Mouse (Mus musculus) midbrain, postnatal 0 days (tissue): Measurements from ENCODE around the gene Vps35l. TPM values are rescaled to one million over a fixed set of nuclear protein-coding genes. Genes with fewer than 3 reads are reported as not detected.

Experiments used
- ATAC-seq: fragments of 200-750 bp; cut with Nextera tagmentation; 2 replicates; pipeline ENCODE4 v1.8.0; 2017; ENCODE audit warnings: moderate number of reproducible peaks, mild to moderate bottlenecking, moderate TSS enrichment, moderate library complexity; ENCODE audit not compliant: low FRiP score
- DNase-seq: peaks from one replicate; pipeline ENCODE4 v3.0.0-alpha.2; 2015; ENCODE audit warnings: low spot score
- H3K27ac ChIP-seq: fragments of 300-500 bp; sonication (generic); 2 replicates; pipeline ENCODE4 v1.5.1; 2014; ENCODE audit warnings: low read depth, mild to moderate bottlenecking, low read length, mixed read lengths
- H3K27me3 ChIP-seq: fragments of 300-500 bp; sonication (generic); 2 replicates; pipeline ENCODE4 v1.6.1; 2014; ENCODE audit warnings: low read length, control low read depth, mixed read lengths; ENCODE audit not compliant: insufficient read depth
- H3K36me3 ChIP-seq: fragments of 300-500 bp; sonication (generic); 2 replicates; pipeline ENCODE4 v1.6.1; 2014; ENCODE audit warnings: low read length, control low read depth, mixed read lengths; ENCODE audit not compliant: insufficient read depth
- H3K4me1 ChIP-seq: fragments of 300-500 bp; sonication (generic); 2 replicates; pipeline ENCODE4 v1.6.1; 2014; ENCODE audit warnings: mild to moderate bottlenecking, control low read depth, antibody characterized with exemption, low read length, mixed read lengths; ENCODE audit not compliant: insufficient read depth
- H3K4me2 ChIP-seq: fragments of 300-500 bp; sonication (generic); 2 replicates; pipeline ENCODE4 v1.6.1; 2014; ENCODE audit warnings: low read depth, mild to moderate bottlenecking, low read length, mixed read lengths; ENCODE audit not compliant: poor library complexity, severe bottlenecking
- H3K4me3 ChIP-seq: fragments of 300-500 bp; sonication (generic); 2 replicates; pipeline ENCODE4 v1.5.1; 2014; ENCODE audit warnings: low read depth, mild to moderate bottlenecking, low read length, moderate library complexity
- H3K9ac ChIP-seq: fragments of 300-500 bp; sonication (generic); replicated peaks from 2 replicates; pipeline ENCODE4 v1.6.1; 2014; ENCODE audit warnings: mild to moderate bottlenecking, low read length, moderate library complexity, mixed read lengths; ENCODE audit not compliant: poor library complexity, severe bottlenecking
- H3K9me3 ChIP-seq: fragments of 300-500 bp; sonication (generic); 2 replicates; pipeline ENCODE4 v1.6.1; 2016; ENCODE audit warnings: low read length, control low read depth
- CTCF ChIP-seq: IDR thresholded peaks from 2 replicates; pipeline ENCODE4 v1.5.1; 2016; ENCODE audit warnings: antibody characterized with exemption, mild to moderate bottlenecking
- WGBS: fragments of 180-500 bp; shearing (Covaris S2); extraction: QIAGEN DNeasy Blood & Tissue Kit; methylation state at CpG from one replicate; pipeline ENCODE4 v1.1.7; 2014; 5-methylcytosine and 5-hydroxymethylcytosine counted together
- polyA plus RNA-seq: library from polyadenylated mRNA; unstranded; fragments of >200 nt; fragmentation: Nextera tagmentation; extraction: Ambion mirVana; gene quantifications from 2 replicates; pipeline ENCODE4 v1.2.1, GENCODE M21; 2015
- total RNA-seq: library from RNA; depleted of rRNA; stranded (reverse); fragments of >200 nt; gene quantifications from 2 replicates; pipeline ENCODE4 v1.2.3, GENCODE M21; 2014

The Vps35l gene
- total and polyA plus RNA-seq, 2 experiments from 2014 or later = 89.4 to 114 TPM

DNA sequence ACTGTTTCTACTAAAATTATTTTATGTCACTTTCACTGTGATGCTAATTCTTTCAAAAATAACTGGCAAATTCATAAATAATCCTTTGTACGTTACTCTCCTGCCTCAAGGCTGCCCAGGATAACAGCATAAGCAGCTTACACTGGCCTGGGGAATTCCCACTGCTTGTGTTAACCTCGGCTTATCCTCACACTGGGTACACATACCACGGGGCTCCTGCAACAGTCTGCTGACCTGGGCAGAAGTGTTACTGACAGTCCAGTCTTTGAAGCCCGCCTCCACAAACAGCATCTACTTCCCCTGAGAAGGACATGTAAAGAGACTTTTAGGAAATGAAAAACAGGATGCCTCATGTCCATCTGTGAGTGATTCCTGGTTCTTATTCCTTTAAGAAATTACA lies 102.9 kb downstream of the Vps35l start:
- no peak for ATAC-seq
- Histone ChIP-seq H3K4me1 (no peaks in the 10 kb centered on the region), H3K4me3 (no peak overlapping the region), H3K4me2 (no peak overlapping the region), H3K36me3 (peaks cover 70% of the 10 kb centered on the region), H3K9me3 (no peaks in the 10 kb centered on the region), H3K27ac (no peak overlapping the region), H3K27me3 (no peaks in the 10 kb centered on the region), H3K9ac (no peak overlapping the region)
- TF ChIP-seq CTCF = no peak
- WGBS = 62% methylated on average over 4 of the region's 4 CpGs
- DNase-seq = no peak

DNA sequence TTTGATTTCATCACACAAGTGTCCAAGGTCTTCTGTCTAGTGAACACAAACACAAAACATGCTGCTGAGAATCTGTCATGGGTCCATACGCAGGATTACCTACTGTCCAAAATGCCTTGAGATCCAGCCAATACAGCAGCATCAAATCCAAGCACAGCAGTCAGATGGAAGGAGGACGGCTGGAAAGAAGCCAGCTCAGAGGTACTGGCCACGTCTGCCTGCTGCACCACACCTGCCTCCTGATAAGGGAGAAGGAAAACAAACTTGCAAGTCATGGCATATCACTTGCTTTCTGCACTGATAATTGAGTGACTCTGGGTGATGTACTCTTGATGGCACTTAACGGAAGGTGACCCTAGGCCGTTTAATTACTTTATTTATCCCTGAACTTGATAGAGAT lies 105.1 kb downstream of the Vps35l start:
- Histone ChIP-seq H3K4me1 (no peaks in the 10 kb centered on the region), H3K9ac (no peak overlapping the region), H3K9me3 (no peaks in the 10 kb centered on the region), H3K4me3 (no peak overlapping the region), H3K36me3 (peaks cover 72% of the 10 kb centered on the region), H3K4me2 (no peak overlapping the region), H3K27me3 (no peaks in the 10 kb centered on the region), H3K27ac (no peak overlapping the region)
- 84% methylated on average over 5 of the region's 5 CpGs for WGBS
- DNase-seq = no peak
- no peak for TF ChIP-seq CTCF
- no peak for ATAC-seq

DNA sequence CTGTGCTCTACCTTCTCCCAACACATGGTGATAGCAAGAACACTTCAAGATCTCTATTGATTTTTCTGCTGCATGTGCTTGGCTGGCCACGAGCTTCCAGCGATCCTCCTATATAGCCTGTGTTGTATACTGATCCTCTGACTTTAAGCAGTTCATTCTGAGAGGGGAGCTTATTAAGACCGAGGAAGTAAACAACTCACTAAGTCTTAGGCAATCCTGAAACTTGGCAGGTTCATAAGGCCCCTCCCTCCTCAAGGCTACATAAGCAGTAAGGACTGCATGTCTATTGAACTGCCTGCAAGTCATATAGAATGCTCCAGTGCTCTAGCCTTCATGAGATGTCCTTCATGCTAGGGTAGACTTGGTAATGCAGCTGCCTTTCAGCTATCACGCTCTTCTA lies 106.3 kb downstream of the Vps35l start:
- no peak overlapping the region for H3K4me2 ChIP-seq
- TF ChIP-seq CTCF = no peak
- H3K27me3 ChIP-seq = no peaks in the 10 kb centered on the region
- no peak overlapping the region for H3K9ac ChIP-seq
- no peak overlapping the region for H3K4me3 ChIP-seq
- no peak overlapping the region for H3K27ac ChIP-seq
- ATAC-seq (no peak), DNase-seq (no peak)
- peaks cover 74% of the 10 kb centered on the region for H3K36me3 ChIP-seq
- WGBS = 93% methylated on average over 4 of the region's 4 CpGs
- H3K9me3 ChIP-seq = no peaks in the 10 kb centered on the region
- no peaks in the 10 kb centered on the region for H3K4me1 ChIP-seq

DNA sequence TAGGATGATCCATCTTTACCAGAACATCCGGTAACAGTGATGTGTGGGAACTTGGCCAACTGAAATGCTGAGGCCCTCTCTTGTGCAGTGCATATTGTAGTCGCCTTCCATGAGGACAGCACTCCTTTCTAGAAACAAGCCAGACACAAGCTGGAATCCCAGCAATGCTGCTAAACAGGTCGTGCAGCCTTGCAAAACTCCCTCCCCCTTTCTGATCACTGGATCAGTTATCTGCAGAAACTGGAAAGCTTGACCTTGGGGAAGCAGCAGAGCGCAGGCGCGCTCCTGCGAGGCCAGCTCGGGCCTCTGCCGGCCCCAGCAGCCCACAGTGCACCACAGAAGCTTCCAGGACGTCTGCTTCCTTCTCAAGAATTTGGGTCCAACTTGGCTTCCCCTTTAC lies 108.8 kb downstream of the Vps35l start:
- Histone ChIP-seq H3K9me3 (no peaks in the 10 kb centered on the region), H3K4me2 (no peak overlapping the region), H3K4me3 (no peak overlapping the region), H3K9ac (no peak overlapping the region), H3K4me1 (no peaks in the 10 kb centered on the region), H3K36me3 (peaks cover 78% of the 10 kb centered on the region), H3K27me3 (no peaks in the 10 kb centered on the region), H3K27ac (no peak overlapping the region)
- DNase-seq = no peak
- ATAC-seq = no peak
- WGBS = 93% methylated on average over 10 of the region's 10 CpGs
- TF ChIP-seq CTCF = no peak

DNA sequence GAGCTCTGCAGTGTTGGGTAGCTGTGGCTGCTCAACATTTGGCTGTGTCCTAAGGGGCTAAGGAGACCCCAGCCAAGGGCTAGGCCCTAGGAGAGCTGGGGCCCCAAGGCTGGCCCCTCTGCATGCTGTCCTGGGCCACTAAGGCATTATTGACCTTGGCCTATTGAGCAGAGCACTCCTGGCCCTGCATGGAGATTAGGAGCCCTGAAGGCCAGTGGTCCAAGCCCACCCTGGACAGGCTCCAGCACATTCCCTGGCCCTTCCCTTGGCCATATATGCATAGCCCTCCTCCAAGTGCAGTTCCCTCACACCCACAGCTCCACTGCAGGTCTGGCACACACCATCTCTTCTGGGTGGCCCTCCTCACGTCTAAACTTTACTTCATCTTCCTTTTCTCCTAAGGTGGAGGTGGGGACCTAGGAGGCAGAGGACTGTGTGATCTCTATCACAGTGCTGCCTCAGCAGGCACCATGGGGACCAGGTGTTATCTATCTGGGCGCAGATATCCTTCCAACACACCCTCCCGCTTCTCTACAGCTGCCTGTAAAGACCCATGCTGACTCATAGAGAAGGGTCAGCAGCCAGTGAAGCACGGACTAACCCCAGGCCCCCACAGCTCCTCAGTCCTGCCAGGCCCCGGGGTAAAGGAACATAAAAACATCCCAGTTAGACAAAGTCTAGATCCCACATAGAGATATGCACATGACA lies 109.7 kb downstream of the Vps35l start:
- Histone ChIP-seq H3K27me3 (no peaks in the 10 kb centered on the region), H3K9ac (no peak overlapping the region), H3K27ac (no peak overlapping the region), H3K36me3 (peaks cover 69% of the 10 kb centered on the region), H3K4me3 (no peak overlapping the region), H3K4me1 (no peaks in the 10 kb centered on the region), H3K9me3 (no peaks in the 10 kb centered on the region), H3K4me2 (no peak overlapping the region)
- no peak for TF ChIP-seq CTCF
- ATAC-seq = no peak
- WGBS = 87% methylated on average over 5 of the region's 5 CpGs
- DNase-seq = no peak

DNA sequence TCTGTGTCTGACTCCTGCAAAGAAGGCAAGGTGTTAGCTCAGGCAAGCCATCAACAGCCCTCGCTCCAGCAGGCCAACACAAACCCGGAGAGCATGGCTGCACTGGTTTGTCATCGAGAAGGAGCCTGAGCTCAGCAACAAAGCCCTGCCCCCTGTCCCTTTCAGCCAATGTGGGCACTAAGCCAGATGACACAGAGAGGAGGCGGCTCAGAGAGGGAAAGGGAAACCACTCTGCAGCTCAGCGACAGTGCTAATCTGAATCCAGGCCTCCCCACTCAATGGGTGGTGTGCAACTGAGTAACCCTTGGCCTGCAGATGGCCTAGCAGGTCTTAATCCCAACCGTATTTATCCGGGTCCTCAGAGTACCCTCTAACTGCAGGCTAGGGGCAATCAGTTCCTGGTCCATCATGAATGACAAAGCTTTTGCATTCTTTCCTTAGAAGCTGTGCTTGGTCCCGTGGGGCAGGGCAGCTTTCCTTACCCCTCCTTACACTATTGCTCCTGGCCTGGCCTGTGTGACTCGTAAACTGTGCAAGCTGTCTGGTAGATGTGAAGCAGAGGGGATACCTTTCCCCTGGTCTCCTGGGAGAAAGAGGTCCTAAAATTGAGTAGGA lies 110.8 kb downstream of the Vps35l start:
- Histone ChIP-seq H3K4me3 (no peak overlapping the region), H3K27me3 (no peaks in the 10 kb centered on the region), H3K4me2 (no peak overlapping the region), H3K4me1 (no peaks in the 10 kb centered on the region), H3K9me3 (no peaks in the 10 kb centered on the region), H3K9ac (no peak overlapping the region), H3K36me3 (peaks cover 61% of the 10 kb centered on the region), H3K27ac (no peak overlapping the region)
- peak; percentile 19 for DNase-seq
- WGBS = 67% methylated on average over 9 of the region's 9 CpGs
- no peak for TF ChIP-seq CTCF
- no peak for ATAC-seq
